Mouse (Mus musculus) E14TG2a.4 (cell line): ENCODE results near the gene Tlx2.

Experiments used
- CTCF ChIP-seq: conservative IDR thresholded peaks from 2 replicates; pipeline ENCODE4 v1.5.1; 2014; ENCODE audit warnings: low read length
- POU5F1 ChIP-seq: IDR thresholded peaks from 2 replicates; pipeline ENCODE4 v1.6.1; 2014; ENCODE audit warnings: low read length, borderline replicate concordance

- TF ChIP-seq CTCF (no peak), POU5F1 (no peak)
Observed at GRCm38 (mm10) chr6:83084477-83084876, 14.4 kb upstream of the Tlx2 start.
